Mouse (Mus musculus): ENCODE measurements at regions not wholly inside any gene's neighbourhood (a gene's known extent, or its start where the extent isn't known, plus 50 kb on each side); places are given as distances from the start of the nearest gene placed in this dataset.

DNA sequence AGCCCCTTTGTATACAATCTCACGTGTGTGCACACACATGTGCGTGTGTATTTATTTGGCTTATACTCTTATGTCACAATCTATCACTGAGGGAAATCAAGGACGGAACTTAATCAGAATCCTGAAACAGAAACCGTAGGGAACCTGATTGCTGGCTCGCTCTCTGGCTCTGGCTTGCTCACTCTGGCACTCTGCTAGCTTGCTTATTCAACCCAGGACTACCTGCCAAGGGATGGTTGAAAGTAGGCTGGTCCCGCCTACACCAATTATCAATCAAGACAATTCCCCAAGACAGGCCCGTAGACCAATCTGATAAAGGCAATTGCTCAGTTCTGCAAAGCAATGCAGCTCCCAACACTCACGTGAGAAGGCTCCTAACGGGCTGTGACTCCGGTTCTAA, 224.0 kb downstream of the Sipa1l2 start:
- Histone ChIP-seq H3K36me3 (replicated peaks; ENCODE audit: control insufficient read depth, insufficient read depth) (no peaks in the 10 kb centered on the region), H3K4me2 (replicated peaks) (no peak overlapping the region), H3K9me3 (ENCODE audit: control insufficient read depth, low read length) (no peaks in the 10 kb centered on the region), H3K27me3 (ENCODE audit: control insufficient read depth, insufficient read depth, low read length) (peaks cover 15% of the 10 kb centered on the region), H3K9ac (no peak overlapping the region), H3K4me3 (replicated peaks; ENCODE audit: low read length) (no peak overlapping the region), H3K4me1 (replicated peaks; ENCODE audit: control insufficient read depth, insufficient read depth, low read length) (peaks cover 23% of the 10 kb centered on the region), H3K27ac (no peak overlapping the region)
- no peak for ATAC-seq (ENCODE audit: low FRiP score)
- 88% methylated on average over 10 of the region's 10 CpGs for WGBS
- no peak for DNase-seq (ENCODE audit: low spot score)

- DNase-seq (ENCODE audit: low spot score) (no peak), ATAC-seq (ENCODE audit: low FRiP score) (peak; percentile 24; the same call in 1 of the 2 replicates)
- Histone ChIP-seq H3K4me1 (replicated peaks; ENCODE audit: control insufficient read depth, insufficient read depth, low read length) (peaks cover 18% of the 10 kb centered on the region), H3K4me2 (replicated peaks) (no peak overlapping the region), H3K27me3 (ENCODE audit: control insufficient read depth, insufficient read depth, low read length) (peaks cover 27% of the 10 kb centered on the region), H3K36me3 (replicated peaks; ENCODE audit: control insufficient read depth, insufficient read depth) (no peaks in the 10 kb centered on the region), H3K9ac (no peak overlapping the region), H3K9me3 (ENCODE audit: control insufficient read depth, low read length) (no peaks in the 10 kb centered on the region), H3K27ac (no peak overlapping the region), H3K4me3 (replicated peaks; ENCODE audit: low read length) (no peak overlapping the region)
- 42% methylated on average over 9 of the region's 9 CpGs for WGBS
Measured at GRCm38 (mm10) chr8:125343867-125344266, 225.7 kb downstream of the Sipa1l2 start.

DNA sequence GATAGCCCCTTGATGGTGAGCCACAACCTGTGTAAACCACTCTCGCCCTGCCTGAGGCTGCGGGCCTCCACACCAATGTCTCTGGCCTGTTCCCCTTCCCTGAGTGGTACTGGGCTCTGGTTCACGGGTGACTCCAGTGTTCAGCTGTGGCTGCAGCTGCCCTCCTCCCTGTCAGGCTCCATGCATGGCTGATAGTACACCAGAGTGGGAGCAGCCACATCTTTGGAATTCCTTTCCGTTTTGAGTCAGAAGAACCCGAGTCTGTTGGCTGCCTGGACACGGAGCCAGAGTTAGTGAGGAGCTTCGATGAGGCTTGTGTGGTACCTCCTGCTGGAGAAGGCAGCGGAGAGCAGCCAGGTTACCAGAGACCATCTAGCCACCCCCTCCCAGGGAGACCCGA, 227.1 kb downstream of the Sipa1l2 start:
- Histone ChIP-seq H3K36me3 (replicated peaks; ENCODE audit: control insufficient read depth, insufficient read depth) (no peaks in the 10 kb centered on the region), H3K4me3 (replicated peaks; ENCODE audit: low read length) (no peak overlapping the region), H3K9ac (no peak overlapping the region), H3K27me3 (ENCODE audit: control insufficient read depth, insufficient read depth, low read length) (peaks cover 34% of the 10 kb centered on the region), H3K4me2 (replicated peaks) (no peak overlapping the region), H3K4me1 (replicated peaks; ENCODE audit: control insufficient read depth, insufficient read depth, low read length) (peaks cover 21% of the 10 kb centered on the region), H3K27ac (no peak overlapping the region), H3K9me3 (ENCODE audit: control insufficient read depth, low read length) (no peaks in the 10 kb centered on the region)
- DNase-seq (ENCODE audit: low spot score): no peak
- 77% methylated on average over 9 of the region's 9 CpGs for WGBS
- ATAC-seq (ENCODE audit: low FRiP score): no peak

DNA sequence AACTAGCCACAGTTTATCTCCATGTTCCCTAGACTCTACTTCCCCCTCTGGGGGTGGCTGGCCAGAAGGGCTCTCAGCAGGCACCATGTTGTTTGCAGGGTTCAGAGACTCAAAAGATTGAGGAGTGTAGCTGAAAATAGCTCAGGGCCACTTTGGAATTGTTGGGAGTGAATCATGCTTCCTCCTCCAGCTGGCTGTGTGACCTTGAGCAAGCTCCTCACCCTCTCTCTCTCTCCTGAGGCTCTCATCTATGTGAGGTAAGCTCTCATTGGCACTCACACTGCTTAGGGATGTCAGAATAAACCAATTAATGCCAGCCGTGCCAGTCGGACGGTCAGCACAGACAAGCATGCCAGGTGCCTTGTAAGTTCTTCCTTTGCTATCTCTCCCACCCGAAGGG, 228.0 kb downstream of the Sipa1l2 start:
- Histone ChIP-seq H3K4me1 (replicated peaks; ENCODE audit: control insufficient read depth, insufficient read depth, low read length) (peaks cover 21% of the 10 kb centered on the region), H3K4me2 (replicated peaks) (no peak overlapping the region), H3K27me3 (ENCODE audit: control insufficient read depth, insufficient read depth, low read length) (peaks cover 31% of the 10 kb centered on the region), H3K9me3 (ENCODE audit: control insufficient read depth, low read length) (no peaks in the 10 kb centered on the region), H3K27ac (no peak overlapping the region), H3K36me3 (replicated peaks; ENCODE audit: control insufficient read depth, insufficient read depth) (no peaks in the 10 kb centered on the region), H3K9ac (no peak overlapping the region), H3K4me3 (replicated peaks; ENCODE audit: low read length) (no peak overlapping the region)
- ATAC-seq (ENCODE audit: low FRiP score) (no peak), DNase-seq (ENCODE audit: low spot score) (no peak)
- WGBS: 86% methylated on average over 4 of the region's 4 CpGs

GRCm38 (mm10) chr8:125338222-125338621, 231.4 kb downstream of the Sipa1l2 start:
- Histone ChIP-seq H3K36me3 (replicated peaks; ENCODE audit: control insufficient read depth, insufficient read depth) (no peaks in the 10 kb centered on the region), H3K4me2 (replicated peaks) (no peak overlapping the region), H3K27me3 (ENCODE audit: control insufficient read depth, insufficient read depth, low read length) (peaks cover 31% of the 10 kb centered on the region), H3K4me3 (replicated peaks; ENCODE audit: low read length) (no peak overlapping the region), H3K27ac (no peak overlapping the region), H3K4me1 (replicated peaks; ENCODE audit: control insufficient read depth, insufficient read depth, low read length) (peaks cover 22% of the 10 kb centered on the region), H3K9me3 (ENCODE audit: control insufficient read depth, low read length) (no peaks in the 10 kb centered on the region), H3K9ac (no peak overlapping the region)
- DNase-seq (ENCODE audit: low spot score) (no peak), ATAC-seq (ENCODE audit: low FRiP score) (no peak)
- WGBS: 45% methylated on average over 6 of the region's 6 CpGs

DNA sequence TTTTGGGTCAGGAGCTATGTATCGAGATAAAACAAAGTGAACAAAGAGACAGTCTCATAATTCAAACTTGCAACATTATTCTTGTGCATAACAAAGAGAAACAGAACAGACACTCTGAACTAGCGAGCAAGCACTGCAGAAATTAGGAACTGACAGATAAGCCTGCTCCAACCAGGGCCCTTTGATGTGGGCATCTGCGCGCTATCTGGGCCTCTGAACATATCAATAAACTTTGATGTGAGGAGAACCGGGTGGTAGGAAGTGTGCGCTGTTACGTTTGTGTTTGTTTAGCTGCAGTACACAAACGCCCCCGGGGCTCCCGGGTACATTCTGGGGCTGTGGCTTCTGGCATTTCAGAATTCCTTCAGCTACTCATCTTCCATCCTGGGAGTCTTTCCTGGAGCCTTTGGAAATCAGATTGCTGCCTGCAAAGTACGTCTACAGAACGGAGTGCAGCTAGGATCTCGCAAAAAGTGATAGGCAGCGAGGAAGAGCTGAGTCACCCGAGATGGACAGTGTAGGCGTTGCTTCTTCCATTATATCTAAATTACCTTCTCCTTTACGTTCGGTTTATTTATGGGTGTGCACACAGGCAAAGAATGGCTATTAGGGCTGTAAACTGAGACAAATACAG, 232.0 kb downstream of the Sipa1l2 start:
- ATAC-seq (ENCODE audit: low FRiP score): no peak
- Histone ChIP-seq H3K9ac (no peak overlapping the region), H3K27me3 (ENCODE audit: control insufficient read depth, insufficient read depth, low read length) (peaks cover 31% of the 10 kb centered on the region), H3K9me3 (ENCODE audit: control insufficient read depth, low read length) (no peaks in the 10 kb centered on the region), H3K36me3 (replicated peaks; ENCODE audit: control insufficient read depth, insufficient read depth) (no peaks in the 10 kb centered on the region), H3K4me2 (replicated peaks) (no peak overlapping the region), H3K27ac (no peak overlapping the region), H3K4me1 (replicated peaks; ENCODE audit: control insufficient read depth, insufficient read depth, low read length) (peaks cover 22% of the 10 kb centered on the region), H3K4me3 (replicated peaks; ENCODE audit: low read length) (no peak overlapping the region)
- no peak for DNase-seq (ENCODE audit: low spot score)
- WGBS: 67% methylated on average over 18 of the region's 18 CpGs

- H3K36me3 ChIP-seq (replicated peaks; ENCODE audit: control insufficient read depth, insufficient read depth): no peaks in the 10 kb centered on the region
- ATAC-seq (ENCODE audit: low FRiP score): no peak
Measured at GRCm38 (mm10) chr8:125336799-125337198, 232.8 kb downstream of the Sipa1l2 start.

GRCm38 (mm10) chr8:125335575-125336370, 233.8 kb downstream of the Sipa1l2 start:
- DNase-seq (ENCODE audit: low spot score) (peak; percentile 67), ATAC-seq (ENCODE audit: low FRiP score) (peak; percentile 69)
- H3K36me3 ChIP-seq (replicated peaks; ENCODE audit: control insufficient read depth, insufficient read depth): no peaks in the 10 kb centered on the region
- peak overlapping the region; percentile 65 for H3K27ac ChIP-seq
- peaks cover 20% of the 10 kb centered on the region for H3K4me1 ChIP-seq (replicated peaks; ENCODE audit: control insufficient read depth, insufficient read depth, low read length)
- H3K27me3 ChIP-seq (ENCODE audit: control insufficient read depth, insufficient read depth, low read length): peaks cover 20% of the 10 kb centered on the region
- H3K4me3 ChIP-seq (replicated peaks; ENCODE audit: low read length): no peak overlapping the region
- peak overlapping the region; percentile 24 for H3K4me2 ChIP-seq (replicated peaks)
- no peaks in the 10 kb centered on the region for H3K9me3 ChIP-seq (ENCODE audit: control insufficient read depth, low read length)
- H3K9ac ChIP-seq: peak overlapping the region; percentile 16; the same call in 1 of the 2 replicates
- WGBS: 23% methylated on average over 28 of the region's 28 CpGs

More at GRCm38 (mm10) chr8:125336799-125337198, 232.8 kb downstream of the Sipa1l2 start:
- no peaks in the 10 kb centered on the region for H3K9me3 ChIP-seq (ENCODE audit: control insufficient read depth, low read length)
- H3K4me2 ChIP-seq (replicated peaks): no peak overlapping the region
- H3K27ac ChIP-seq: no peak overlapping the region
- no peak for DNase-seq (ENCODE audit: low spot score)
- WGBS: 25% methylated on average over 3 of the region's 3 CpGs
- peaks cover 22% of the 10 kb centered on the region for H3K4me1 ChIP-seq (replicated peaks; ENCODE audit: control insufficient read depth, insufficient read depth, low read length)
- H3K27me3 ChIP-seq (ENCODE audit: control insufficient read depth, insufficient read depth, low read length): peaks cover 28% of the 10 kb centered on the region
- H3K4me3 ChIP-seq (replicated peaks; ENCODE audit: low read length): no peak overlapping the region
- no peak overlapping the region for H3K9ac ChIP-seq

DNA sequence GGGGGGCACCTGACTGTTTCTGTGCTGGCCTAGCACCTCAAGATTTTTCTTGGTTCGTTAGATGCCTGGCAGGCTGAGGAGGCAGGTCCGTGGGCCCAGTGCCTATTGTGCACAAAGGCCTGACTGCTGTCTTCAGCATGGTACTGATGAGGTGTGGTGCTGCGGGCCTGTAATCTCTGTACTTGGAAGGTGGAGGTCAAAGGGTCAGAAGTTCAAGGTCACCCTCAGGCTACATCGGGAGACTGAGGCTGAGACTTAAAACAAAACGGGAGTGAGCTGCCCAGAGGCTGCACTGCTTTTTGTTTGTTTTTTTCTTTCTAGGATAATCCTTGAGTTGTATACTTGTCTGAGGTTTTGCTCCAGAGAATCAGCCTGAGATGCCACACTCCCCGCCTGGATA, 234.4 kb downstream of the Sipa1l2 start:
- Histone ChIP-seq H3K9ac (no peak overlapping the region), H3K27ac (peak overlapping the region; percentile 65; the same call in 1 of the 2 replicates)

More for the DNA sequence above, 234.4 kb downstream of the Sipa1l2 start:
- no peak for ATAC-seq (ENCODE audit: low FRiP score)
- Histone ChIP-seq H3K27me3 (ENCODE audit: control insufficient read depth, insufficient read depth, low read length) (peaks cover 19% of the 10 kb centered on the region), H3K4me2 (replicated peaks) (no peak overlapping the region), H3K9me3 (ENCODE audit: control insufficient read depth, low read length) (no peaks in the 10 kb centered on the region), H3K36me3 (replicated peaks; ENCODE audit: control insufficient read depth, insufficient read depth) (no peaks in the 10 kb centered on the region), H3K4me1 (replicated peaks; ENCODE audit: control insufficient read depth, insufficient read depth, low read length) (peaks cover 24% of the 10 kb centered on the region), H3K4me3 (replicated peaks; ENCODE audit: low read length) (no peak overlapping the region)
- no peak for DNase-seq (ENCODE audit: low spot score)
- WGBS: 40% methylated on average over 6 of the region's 6 CpGs

Measured in hindbrain, embryonic 14.5 days (tissue).